Mouse (Mus musculus) adrenal gland, postnatal 25 days (tissue): ENCODE results near the gene Theg. TPM values are rescaled to one million over a fixed set of nuclear protein-coding genes. Genes with fewer than 3 reads are reported as not detected.

ENCODE experiments used
- DNase-seq: peaks from one replicate; pipeline ENCODE4 v3.0.0; 2021; ENCODE audit warnings: mixed read lengths
- total RNA-seq: library from RNA; stranded (reverse); gene quantifications from 2 replicates; pipeline ENCODE4 v1.2.3, GENCODE M21; 2021

Theg gene
- total RNA-seq, 1 experiment from 2014 or later, result not detected

- no peak for DNase-seq
These were observed 7.0 kb upstream of the Theg start for GRCm38 (mm10) chr10:79594111-79594510.

DNA sequence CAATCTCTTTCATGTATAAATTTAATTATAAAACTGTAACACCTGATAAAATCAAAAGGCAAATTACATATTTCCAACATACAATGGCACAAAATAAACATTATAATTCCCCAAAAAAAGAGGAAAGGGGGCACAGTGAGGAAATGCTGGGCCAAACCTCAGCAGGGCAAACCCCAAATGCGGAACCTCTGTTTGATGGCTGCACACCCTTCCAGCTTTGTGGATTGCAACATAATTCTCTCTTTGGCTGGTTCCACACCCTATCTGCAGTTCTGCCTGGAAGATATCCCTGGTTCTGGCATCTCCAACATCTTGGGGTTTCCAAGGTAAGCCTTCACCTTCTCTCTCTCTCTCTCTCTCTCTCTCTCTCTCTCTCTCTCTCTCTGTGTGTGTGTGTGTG is 3.6 kb upstream of the Theg start:
- no peak for DNase-seq

DNA sequence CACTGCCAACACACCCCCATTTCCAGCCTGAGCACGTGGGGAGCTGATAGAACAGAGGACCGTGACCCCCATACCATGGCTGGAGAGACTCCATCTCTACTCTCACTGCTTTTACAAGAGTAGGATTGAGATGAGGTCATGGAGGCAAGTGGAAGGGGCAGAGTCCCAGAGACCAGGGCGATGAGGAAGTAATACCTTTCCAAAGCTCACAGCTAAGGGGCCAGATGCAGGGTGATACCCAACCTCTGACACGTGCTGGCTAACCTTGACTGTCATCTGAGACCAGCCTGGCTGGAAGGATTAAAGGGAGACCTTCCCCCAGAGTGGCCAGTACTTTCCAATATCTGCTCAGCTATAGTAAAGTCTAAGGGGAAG is 608 bp upstream of the Theg start:
- no peak for DNase-seq

DNA sequence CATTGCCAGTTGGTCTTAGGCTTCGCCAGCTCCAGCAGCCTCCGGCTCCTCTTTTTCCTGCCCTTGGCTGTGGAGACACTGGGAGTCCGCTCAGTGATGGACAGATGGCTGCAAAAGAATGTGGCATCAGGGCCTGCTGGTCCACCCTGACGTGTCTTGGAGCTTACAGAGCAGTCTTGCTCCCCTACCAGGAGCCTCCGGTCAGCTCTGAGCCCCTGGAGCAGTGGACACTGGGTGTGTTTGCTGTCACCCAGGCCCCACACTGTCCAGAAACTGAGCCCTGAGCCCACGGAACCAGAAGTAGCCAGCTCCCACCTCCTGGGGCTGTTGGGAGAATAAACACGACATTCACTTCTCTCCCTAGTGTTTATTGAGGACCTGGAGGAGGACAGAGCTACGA is 888 bp downstream of the Theg start:
- DNase-seq, result no peak

DNA sequence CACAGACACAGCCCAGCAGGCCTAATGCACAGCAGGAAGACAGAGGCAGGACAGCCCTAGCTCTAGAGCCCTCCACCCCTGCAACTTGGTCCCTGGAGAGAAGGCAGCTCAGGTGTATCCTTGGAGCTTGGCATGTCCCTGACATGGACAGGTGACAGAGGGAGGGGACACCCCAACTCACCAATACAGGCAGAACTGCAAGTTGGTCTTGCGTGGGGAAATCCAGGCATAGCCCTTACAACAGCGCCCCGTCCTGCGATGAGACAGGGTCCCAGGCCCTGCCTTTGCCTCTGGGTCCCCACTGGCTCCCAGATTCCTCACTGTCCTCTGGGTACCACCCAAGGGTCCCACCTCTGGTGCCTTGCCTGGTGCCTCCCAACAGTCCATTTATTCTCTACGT is 1.4 kb downstream of the Theg start:
- DNase-seq, result no peak

GRCm38 (mm10) chr10:79585136-79585535 is 2.0 kb downstream of the Theg start:
- DNase-seq, result no peak

- no peak for DNase-seq
These were observed 2.7 kb downstream of the Theg start for GRCm38 (mm10) chr10:79584426-79584825.

- DNase-seq, result no peak
These were observed 3.1 kb downstream of the Theg start for GRCm38 (mm10) chr10:79584021-79584420.

GRCm38 (mm10) chr10:79581501-79581900 is 5.6 kb downstream of the Theg start:
- DNase-seq, result no peak

DNA sequence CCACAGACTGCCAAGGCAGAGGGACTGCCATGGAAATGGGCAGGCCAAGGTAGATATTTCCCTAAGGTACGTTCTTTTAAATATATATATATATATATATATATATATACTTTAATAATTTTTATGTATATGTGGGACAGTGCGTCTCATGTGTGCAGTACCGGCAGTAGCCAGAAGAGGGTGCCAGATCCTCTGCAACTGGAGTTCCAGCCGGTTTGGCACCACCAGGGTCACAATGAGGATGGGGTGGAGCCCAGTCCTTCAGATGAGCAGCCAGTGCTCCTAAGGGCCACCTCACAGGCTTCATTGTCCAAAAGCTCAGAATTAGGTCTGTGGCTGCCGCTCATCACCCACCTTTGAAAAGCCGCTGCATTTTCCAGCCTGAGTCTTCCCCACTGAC is 6.3 kb downstream of the Theg start:
- peak; percentile 31 for DNase-seq

DNA sequence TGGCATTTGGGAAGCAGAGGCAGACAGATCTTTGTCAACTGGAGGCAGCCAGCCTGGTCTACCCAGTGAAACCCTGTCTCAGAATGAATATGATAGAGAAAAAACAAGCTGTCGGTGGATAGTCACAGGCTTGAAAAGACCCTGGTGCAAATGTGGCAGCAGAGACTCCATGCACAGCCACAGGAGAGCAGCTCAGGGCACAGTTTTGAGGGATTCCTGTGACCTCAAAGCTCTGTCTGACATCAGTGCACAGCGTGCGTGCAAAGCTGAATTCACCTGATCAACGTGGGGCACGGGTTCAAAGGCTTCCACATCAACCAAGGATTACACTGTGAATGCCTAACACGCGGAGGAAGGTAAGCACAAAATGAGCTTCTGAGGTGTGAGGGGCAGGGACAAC is 6.8 kb downstream of the Theg start:
- no peak for DNase-seq

- DNase-seq, result no peak
These were observed 7.3 kb downstream of the Theg start for GRCm38 (mm10) chr10:79579781-79580180.

DNA sequence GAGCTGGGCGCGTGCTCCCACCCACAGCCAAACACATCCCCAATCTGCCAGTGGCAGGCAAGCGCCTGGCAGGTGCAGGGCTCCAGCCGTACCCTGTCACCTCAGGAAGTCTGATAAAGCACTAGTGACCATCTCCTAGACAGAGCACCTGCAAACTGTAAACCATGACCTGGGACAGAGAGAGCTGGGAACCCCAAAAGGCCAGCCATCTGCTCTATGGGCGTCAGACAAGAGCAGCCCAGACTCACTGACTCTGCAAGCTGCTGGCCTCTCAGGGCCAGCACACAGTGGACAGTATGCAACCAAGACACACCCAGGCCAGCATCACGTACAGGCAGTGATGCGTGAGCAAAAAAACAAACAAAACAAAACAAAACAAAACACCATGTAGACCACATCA is 8.2 kb downstream of the Theg start:
- DNase-seq, result no peak

GRCm38 (mm10) chr10:79578276-79578675 is 8.9 kb downstream of the Theg start:
- DNase-seq, result no peak

DNA sequence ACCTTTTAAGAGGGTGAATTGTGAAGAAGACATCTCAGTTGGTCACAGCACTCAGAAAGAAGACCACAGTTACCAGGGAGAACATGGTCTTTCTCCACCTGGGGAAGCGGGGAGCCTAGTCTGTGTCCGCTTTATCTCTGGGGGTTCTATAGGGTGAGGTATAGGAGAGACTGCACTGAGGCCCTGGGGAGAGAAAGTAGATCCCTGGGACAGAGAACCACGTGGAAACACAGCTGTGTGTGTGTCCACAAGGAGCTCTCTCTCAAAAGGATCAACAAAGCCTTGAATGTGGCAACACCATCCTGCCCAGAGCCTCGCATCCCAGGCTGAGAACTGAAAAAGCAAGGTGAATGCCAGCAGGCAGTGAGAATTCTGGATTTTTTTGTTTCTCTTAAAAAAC is 9.8 kb downstream of the Theg start:
- no peak for DNase-seq

GRCm38 (mm10) chr10:79575754-79576153 is 11.4 kb downstream of the Theg start:
- DNase-seq, result no peak

DNA sequence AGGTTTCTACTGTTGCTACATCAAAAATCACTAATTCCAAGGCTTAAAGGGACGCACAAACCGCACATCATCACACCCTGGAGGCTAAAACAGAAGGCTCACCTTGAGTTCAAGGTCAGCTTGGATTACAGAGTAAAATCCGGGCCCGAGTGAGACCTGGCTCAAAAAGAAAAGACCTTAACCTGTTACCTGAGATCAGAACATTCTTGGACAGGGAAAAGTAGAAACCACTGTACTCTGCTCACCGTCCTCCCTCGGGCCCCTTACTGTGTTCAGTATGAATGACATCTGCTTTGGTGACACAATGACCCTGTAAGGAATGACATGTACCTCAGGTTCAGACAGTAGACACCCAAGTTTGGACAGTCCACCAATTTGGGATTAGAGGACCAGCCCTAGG is 12.3 kb downstream of the Theg start:
- DNase-seq, result no peak

- DNase-seq, result no peak
These were observed 12.8 kb downstream of the Theg start for GRCm38 (mm10) chr10:79574350-79574749.

DNA sequence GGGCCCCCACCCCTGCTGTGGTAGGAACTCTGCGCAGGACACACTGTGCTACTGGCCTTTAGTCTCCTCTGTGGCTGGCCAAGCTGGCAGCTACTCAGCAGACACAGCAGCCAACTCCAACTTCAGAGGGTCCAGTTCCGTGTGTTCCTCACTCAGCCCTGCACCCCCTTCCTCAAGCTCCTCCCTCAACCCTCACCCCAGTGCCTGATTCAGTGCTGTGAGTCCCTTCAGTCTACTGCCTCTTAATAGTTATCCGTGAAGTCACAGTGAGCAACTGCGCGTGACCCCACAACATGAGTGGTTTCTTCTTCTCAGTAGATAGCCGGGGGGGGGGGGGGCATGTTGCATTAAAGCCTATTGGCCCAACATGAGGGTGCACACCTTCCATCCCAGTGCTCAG is 13.5 kb downstream of the Theg start:
- no peak for DNase-seq

- DNase-seq, result no peak
These were observed 15.8 kb downstream of the Theg start for GRCm38 (mm10) chr10:79571314-79571713.

- no peak for DNase-seq
These were observed 17.2 kb downstream of the Theg start for GRCm38 (mm10) chr10:79569921-79570320.

- no peak for DNase-seq
These were observed 27.4 kb downstream of the Theg start for GRCm38 (mm10) chr10:79559716-79560115.

DNA sequence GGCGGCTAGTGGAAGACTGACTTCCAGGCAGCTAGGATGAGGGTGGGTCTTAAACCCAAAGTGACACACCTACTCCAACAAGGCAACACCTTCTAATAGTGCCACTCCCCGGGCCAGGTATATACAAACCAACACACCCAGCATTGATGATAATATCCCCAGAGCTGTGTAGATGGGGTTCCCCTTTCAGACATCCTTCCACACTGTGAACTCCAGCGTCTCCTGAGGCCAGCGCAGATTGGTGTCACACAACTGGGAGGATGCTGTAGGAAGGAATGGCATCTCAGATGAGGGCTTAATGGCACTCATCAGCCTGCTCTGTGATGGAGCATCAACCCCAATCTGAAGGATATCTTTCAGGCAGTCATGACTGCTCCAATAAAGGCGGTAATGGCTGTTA is 29.6 kb downstream of the Theg start:
- DNase-seq, result no peak

- no peak for DNase-seq
These were observed 30.2 kb downstream of the Theg start for GRCm38 (mm10) chr10:79556951-79557350.

GRCm38 (mm10) chr10:79555238-79555724 is 31.9 kb downstream of the Theg start:
- DNase-seq, result no peak
